Mouse (Mus musculus): ENCODE measurements around the gene Hells. TPM values are rescaled to one million over a fixed set of nuclear protein-coding genes. Genes with fewer than 3 reads are reported as not detected.

The Hells gene
- polyA plus RNA-seq, 1 experiment from 2014 or later: 24.7 TPM

- Histone ChIP-seq H3K4me3 (ENCODE audit: low read length) (peak overlapping the region; percentile 78), H3K27me3 (ENCODE audit: control insufficient read depth, insufficient read depth, low read length) (no peaks in the 10 kb centered on the region), H3K9me3 (replicated peaks; ENCODE audit: control insufficient read depth, low read length) (no peaks in the 10 kb centered on the region), H3K4me2 (ENCODE audit: low read depth, low read length) (peak overlapping the region; percentile 95), H3K9ac (ENCODE audit: low read length) (peak overlapping the region; percentile 84), H3K36me3 (ENCODE audit: control insufficient read depth, insufficient read depth) (0 out of 2 replicates have a peak, but pooled peaks cover 2% of the 10 kb centered on the region), H3K4me1 (ENCODE audit: control insufficient read depth, insufficient read depth, low read length) (peaks cover 10% of the 10 kb centered on the region; the same call in 1 of the 2 replicates), H3K27ac (ENCODE audit: low read length) (no peak overlapping the region; the same call in 1 of the 2 replicates)
- WGBS: 1% methylated on average over 23 of the region's 23 CpGs
- no peak for ATAC-seq (replicated peaks; ENCODE audit: extremely low read depth, insufficient read depth, low FRiP score)
Observed at GRCm38 (mm10) chr19:38930252-38930787, 395 bp upstream of the Hells start.

GRCm38 (mm10) chr19:38931566-38931890 lies 813 bp downstream of the Hells start:
- peak overlapping the region; percentile 78 for H3K4me3 ChIP-seq (ENCODE audit: low read length)
- no peaks in the 10 kb centered on the region for H3K9me3 ChIP-seq (replicated peaks; ENCODE audit: control insufficient read depth, low read length)
- no peak for ATAC-seq (replicated peaks; ENCODE audit: extremely low read depth, insufficient read depth, low FRiP score)
- H3K4me1 ChIP-seq (ENCODE audit: control insufficient read depth, insufficient read depth, low read length): peaks cover 10% of the 10 kb centered on the region; the same call in 1 of the 2 replicates
- 0 out of 2 replicates have a peak, but pooled peaks cover 2% of the 10 kb centered on the region for H3K36me3 ChIP-seq (ENCODE audit: control insufficient read depth, insufficient read depth)
- no peaks in the 10 kb centered on the region for H3K27me3 ChIP-seq (ENCODE audit: control insufficient read depth, insufficient read depth, low read length)
- peak overlapping the region; percentile 84 for H3K9ac ChIP-seq (ENCODE audit: low read length)
- peak overlapping the region; percentile 95 for H3K4me2 ChIP-seq (ENCODE audit: low read depth, low read length)
- WGBS: 3% methylated on average over 6 of the region's 6 CpGs
- H3K27ac ChIP-seq (ENCODE audit: low read length): no peak overlapping the region

GRCm38 (mm10) chr19:38944590-38945307 lies 14.0 kb downstream of the Hells start:
- Histone ChIP-seq H3K27me3 (ENCODE audit: control insufficient read depth, insufficient read depth, low read length) (no peaks in the 10 kb centered on the region), H3K4me1 (ENCODE audit: control insufficient read depth, insufficient read depth, low read length) (no peaks in the 10 kb centered on the region), H3K9ac (ENCODE audit: low read length) (no peak overlapping the region), H3K4me2 (ENCODE audit: low read depth, low read length) (no peak overlapping the region), H3K9me3 (replicated peaks; ENCODE audit: control insufficient read depth, low read length) (no peaks in the 10 kb centered on the region), H3K36me3 (ENCODE audit: control insufficient read depth, insufficient read depth) (peaks cover 25% of the 10 kb centered on the region; the same call in 1 of the 2 replicates), H3K4me3 (ENCODE audit: low read length) (no peak overlapping the region), H3K27ac (ENCODE audit: low read length) (no peak overlapping the region)
- WGBS: 88% methylated on average over 2 of the region's 2 CpGs
- no peak for ATAC-seq (replicated peaks; ENCODE audit: extremely low read depth, insufficient read depth, low FRiP score)

GRCm38 (mm10) chr19:38970741-38971140 lies 40.0 kb downstream of the Hells start:
- H3K9ac ChIP-seq (ENCODE audit: low read length): no peak overlapping the region
- no peak overlapping the region for H3K27ac ChIP-seq (ENCODE audit: low read length)
- 61% methylated on average over 6 of the region's 6 CpGs for WGBS
- H3K36me3 ChIP-seq (ENCODE audit: control insufficient read depth, insufficient read depth): peaks cover 8% of the 10 kb centered on the region; the same call in 1 of the 2 replicates
- no peaks in the 10 kb centered on the region for H3K9me3 ChIP-seq (replicated peaks; ENCODE audit: control insufficient read depth, low read length)
- no peaks in the 10 kb centered on the region for H3K27me3 ChIP-seq (ENCODE audit: control insufficient read depth, insufficient read depth, low read length)
- no peak for ATAC-seq (replicated peaks; ENCODE audit: extremely low read depth, insufficient read depth, low FRiP score)
- H3K4me3 ChIP-seq (ENCODE audit: low read length): no peak overlapping the region
- no peak overlapping the region for H3K4me2 ChIP-seq (ENCODE audit: low read depth, low read length)
- H3K4me1 ChIP-seq (ENCODE audit: control insufficient read depth, insufficient read depth, low read length): no peaks in the 10 kb centered on the region

- H3K9me3 ChIP-seq (replicated peaks; ENCODE audit: control insufficient read depth, low read length): no peaks in the 10 kb centered on the region
- ATAC-seq (replicated peaks; ENCODE audit: extremely low read depth, insufficient read depth, low FRiP score): no peak
- no peak overlapping the region for H3K9ac ChIP-seq (ENCODE audit: low read length)
- no peaks in the 10 kb centered on the region for H3K27me3 ChIP-seq (ENCODE audit: control insufficient read depth, insufficient read depth, low read length)
- H3K27ac ChIP-seq (ENCODE audit: low read length): no peak overlapping the region
- H3K4me2 ChIP-seq (ENCODE audit: low read depth, low read length): no peak overlapping the region
- H3K4me1 ChIP-seq (ENCODE audit: control insufficient read depth, insufficient read depth, low read length): no peaks in the 10 kb centered on the region
- peaks cover 8% of the 10 kb centered on the region; the same call in 1 of the 2 replicates for H3K36me3 ChIP-seq (ENCODE audit: control insufficient read depth, insufficient read depth)
- WGBS: 76% methylated on average over 5 of the region's 5 CpGs
- no peak overlapping the region for H3K4me3 ChIP-seq (ENCODE audit: low read length)
Observed at GRCm38 (mm10) chr19:38972581-38972980, 41.9 kb downstream of the Hells start.

- H3K4me2 ChIP-seq (ENCODE audit: low read depth, low read length): no peak overlapping the region
- no peak for ATAC-seq (replicated peaks; ENCODE audit: extremely low read depth, insufficient read depth, low FRiP score)
- peaks cover 7% of the 10 kb centered on the region; the same call in 1 of the 2 replicates for H3K36me3 ChIP-seq (ENCODE audit: control insufficient read depth, insufficient read depth)
- 49% methylated on average over 7 of the region's 7 CpGs for WGBS
- H3K27me3 ChIP-seq (ENCODE audit: control insufficient read depth, insufficient read depth, low read length): no peaks in the 10 kb centered on the region
- no peak overlapping the region for H3K27ac ChIP-seq (ENCODE audit: low read length)
- no peak overlapping the region for H3K9ac ChIP-seq (ENCODE audit: low read length)
- H3K4me3 ChIP-seq (ENCODE audit: low read length): no peak overlapping the region
- no peaks in the 10 kb centered on the region for H3K9me3 ChIP-seq (replicated peaks; ENCODE audit: control insufficient read depth, low read length)
- H3K4me1 ChIP-seq (ENCODE audit: control insufficient read depth, insufficient read depth, low read length): no peaks in the 10 kb centered on the region
Observed at GRCm38 (mm10) chr19:38973666-38974065, 43.0 kb downstream of the Hells start.

- Histone ChIP-seq H3K4me2 (ENCODE audit: low read depth, low read length) (no peak overlapping the region), H3K9ac (ENCODE audit: low read length) (no peak overlapping the region), H3K4me1 (ENCODE audit: control insufficient read depth, insufficient read depth, low read length) (no peaks in the 10 kb centered on the region), H3K36me3 (ENCODE audit: control insufficient read depth, insufficient read depth) (peaks cover 2% of the 10 kb centered on the region; the same call in 1 of the 2 replicates), H3K9me3 (replicated peaks; ENCODE audit: control insufficient read depth, low read length) (no peaks in the 10 kb centered on the region), H3K27ac (ENCODE audit: low read length) (no peak overlapping the region), H3K4me3 (ENCODE audit: low read length) (no peak overlapping the region), H3K27me3 (ENCODE audit: control insufficient read depth, insufficient read depth, low read length) (no peaks in the 10 kb centered on the region)
- ATAC-seq (replicated peaks; ENCODE audit: extremely low read depth, insufficient read depth, low FRiP score): no peak
Observed at GRCm38 (mm10) chr19:38976269-38976668, 45.6 kb downstream of the Hells start.

DNA sequence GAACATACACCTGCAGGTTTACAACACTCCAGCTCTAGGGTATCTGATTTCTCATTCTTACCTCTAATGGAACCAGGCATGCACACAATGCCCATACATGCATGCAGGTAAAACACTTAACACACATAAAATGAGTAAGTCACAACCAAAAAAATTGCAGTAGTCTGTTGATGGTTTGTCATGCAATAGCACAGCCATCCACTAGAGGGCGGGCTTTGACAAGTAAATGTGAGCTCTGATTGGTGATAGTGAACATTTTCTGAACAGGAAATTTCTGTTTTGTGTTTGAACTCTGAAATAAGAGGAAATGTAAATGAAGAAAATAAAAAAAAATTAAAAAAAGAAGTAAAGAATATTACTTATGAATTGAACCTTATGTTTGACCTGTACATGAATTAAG lies 51.3 kb downstream of the Hells start:
- H3K4me3 ChIP-seq (ENCODE audit: low read length): no peak overlapping the region
- no peak overlapping the region for H3K4me2 ChIP-seq (ENCODE audit: low read depth, low read length)
- WGBS: 3% methylated on average over 1 of the region's 1 CpGs
- H3K9me3 ChIP-seq (replicated peaks; ENCODE audit: control insufficient read depth, low read length): no peaks in the 10 kb centered on the region; the same call in 1 of the 2 replicates
- H3K4me1 ChIP-seq (ENCODE audit: control insufficient read depth, insufficient read depth, low read length): no peaks in the 10 kb centered on the region
- ATAC-seq (replicated peaks; ENCODE audit: extremely low read depth, insufficient read depth, low FRiP score): no peak
- no peak overlapping the region for H3K27ac ChIP-seq (ENCODE audit: low read length)
- H3K36me3 ChIP-seq (ENCODE audit: control insufficient read depth, insufficient read depth): no peaks in the 10 kb centered on the region
- H3K27me3 ChIP-seq (ENCODE audit: control insufficient read depth, insufficient read depth, low read length): no peaks in the 10 kb centered on the region
- no peak overlapping the region for H3K9ac ChIP-seq (ENCODE audit: low read length)

DNA sequence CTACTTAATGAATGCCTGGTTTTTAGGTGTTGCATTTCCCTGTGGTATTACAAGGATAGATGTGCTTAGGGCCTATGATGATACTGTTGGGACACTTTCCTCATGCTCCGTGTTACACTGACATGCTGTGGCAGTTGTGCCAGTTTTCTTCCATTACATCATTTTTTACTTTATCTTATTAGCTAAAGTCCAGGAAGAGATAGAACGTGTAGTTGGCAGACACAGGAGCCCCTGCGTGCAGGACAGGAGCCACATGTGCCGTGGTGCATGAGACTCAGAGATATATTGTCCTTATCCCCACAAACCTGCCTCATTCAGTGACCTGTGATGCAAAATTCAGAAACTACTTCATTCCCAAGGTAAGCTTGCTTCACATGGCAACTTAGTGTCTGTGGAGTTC lies 67.5 kb downstream of the Hells start:
- Histone ChIP-seq H3K9ac (ENCODE audit: low read length) (no peak overlapping the region), H3K9me3 (replicated peaks; ENCODE audit: control insufficient read depth, low read length) (peaks cover 4% of the 10 kb centered on the region), H3K4me3 (ENCODE audit: low read length) (no peak overlapping the region), H3K4me1 (ENCODE audit: control insufficient read depth, insufficient read depth, low read length) (no peaks in the 10 kb centered on the region), H3K27ac (ENCODE audit: low read length) (no peak overlapping the region), H3K36me3 (ENCODE audit: control insufficient read depth, insufficient read depth) (no peaks in the 10 kb centered on the region), H3K4me2 (ENCODE audit: low read depth, low read length) (no peak overlapping the region), H3K27me3 (ENCODE audit: control insufficient read depth, insufficient read depth, low read length) (no peaks in the 10 kb centered on the region)
- ATAC-seq (replicated peaks; ENCODE audit: extremely low read depth, insufficient read depth, low FRiP score): no peak
- 55% methylated on average over 4 of the region's 4 CpGs for WGBS

All from heart, embryonic 16.5 days (tissue).